Mouse (Mus musculus) granulocyte monocyte progenitor cell, adult 5-6 weeks (primary cell): ENCODE data around the gene Gm21996. TPM values are rescaled to one million over a fixed set of nuclear protein-coding genes. Genes with fewer than 3 reads are reported as not detected.
"Not testable (repeated sequence)": the region's sequence is repeated elsewhere in the genome, so short reads cannot be mapped to it uniquely, and the experiment has no call there.

Experiments used
- ATAC-seq: replicated peaks from 2 replicates; pipeline ENCODE4 v1.8.0; 2016; ENCODE audit warnings: mild to moderate bottlenecking, moderate TSS enrichment, inconsistent platforms; ENCODE audit not compliant: poor library complexity, severe bottlenecking
- total RNA-seq, 2 experiments: library from RNA; stranded (forward) in 1 of 2; stranded (reverse) in 1 of 2; fragments of 200-712, 200-1000 nt in 1 of 2; fragments of >200 nt in 1 of 2; fragmentation: Nextera tagmentation in 1 of 2; gene quantifications; 2 replicates each; pipeline ENCODE4 v1.2.3; 2014 to 2017

Gm21996 gene
- total RNA-seq (2014; fragmentation: Nextera tagmentation) (not detected in 2 replicates), total RNA-seq (2017) (not detected in 2 replicates)

DNA sequence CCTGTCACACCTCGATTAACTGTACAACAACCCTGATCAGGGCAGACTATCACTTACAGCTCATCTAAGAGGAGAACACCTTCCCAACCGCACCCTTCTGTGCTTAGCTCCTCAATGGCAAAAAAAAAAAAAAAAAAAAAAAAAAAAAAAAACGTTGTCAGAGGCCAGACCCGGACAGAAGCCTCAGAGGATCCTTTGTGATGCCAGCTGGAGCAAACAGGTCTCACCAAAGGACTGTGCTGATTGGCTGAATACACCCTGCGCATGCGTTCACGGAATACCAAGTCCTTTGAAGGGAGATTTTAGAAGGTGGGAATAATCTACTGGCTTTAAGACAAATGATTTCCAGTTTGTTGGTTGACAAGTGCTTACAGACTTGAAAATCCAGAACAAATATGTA, at the start of gene Gm21996:
TSS of gene Gm21996 (minus strand) at position 101 of the 400 bp plus-strand sequence.
- ATAC-seq = not testable (repeated sequence)
